Mouse (Mus musculus) urinary bladder, postnatal 36 days (tissue): ENCODE results near the gene Fam160a1.

Experiments
- DNase-seq, 2 experiments: peaks; one replicate each; pipeline ENCODE4 v3.0.0; 2022; ENCODE audit warnings: low spot score in 2 of 2, mixed read lengths in 1 of 2

Gene Fam160a1

DNA sequence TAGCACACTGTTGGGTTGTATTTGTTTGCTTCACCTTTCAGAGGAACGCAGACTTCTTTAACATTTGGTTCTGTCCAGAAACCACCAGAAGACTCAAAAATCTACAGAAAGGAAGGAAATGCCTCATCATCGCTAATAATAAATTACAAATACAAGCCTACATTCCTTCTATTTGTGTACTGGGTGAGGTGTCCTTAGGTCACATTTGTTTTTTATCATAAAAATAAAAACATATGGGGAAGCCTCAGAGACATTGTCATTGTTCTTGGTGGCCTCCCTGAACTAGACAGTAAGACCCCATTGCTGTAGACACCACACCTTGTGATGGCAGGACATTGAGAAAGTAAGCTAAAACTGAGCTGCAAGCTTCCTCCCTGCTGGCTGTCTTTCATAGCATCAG is at the start of gene Fam160a1:
Gene Fam160a1 (minus strand): TSS at position 101 of the 400 bp plus-strand sequence.
- no peak for DNase-seq

DNA sequence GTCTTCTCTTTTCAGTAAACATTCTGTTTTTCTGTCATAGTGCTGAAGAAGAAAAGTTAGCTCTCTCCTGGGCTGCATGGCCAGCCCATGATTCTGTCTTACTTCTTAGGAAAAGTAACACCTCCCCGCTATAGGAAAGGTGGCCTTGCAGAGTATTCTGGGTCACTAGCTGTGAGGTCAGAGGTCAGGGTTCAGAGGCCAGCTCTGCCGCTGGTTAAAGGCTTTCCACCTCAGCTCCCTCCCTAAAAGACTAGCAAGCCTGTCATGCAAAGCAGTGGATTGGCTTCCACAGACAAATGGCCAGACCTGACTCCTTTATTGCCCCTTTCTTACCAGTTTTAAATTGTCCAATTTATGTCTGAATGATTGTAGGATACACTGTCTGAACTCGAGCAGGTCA is 46.9 kb upstream of the Fam160a1 start:
- no peak for DNase-seq

DNA sequence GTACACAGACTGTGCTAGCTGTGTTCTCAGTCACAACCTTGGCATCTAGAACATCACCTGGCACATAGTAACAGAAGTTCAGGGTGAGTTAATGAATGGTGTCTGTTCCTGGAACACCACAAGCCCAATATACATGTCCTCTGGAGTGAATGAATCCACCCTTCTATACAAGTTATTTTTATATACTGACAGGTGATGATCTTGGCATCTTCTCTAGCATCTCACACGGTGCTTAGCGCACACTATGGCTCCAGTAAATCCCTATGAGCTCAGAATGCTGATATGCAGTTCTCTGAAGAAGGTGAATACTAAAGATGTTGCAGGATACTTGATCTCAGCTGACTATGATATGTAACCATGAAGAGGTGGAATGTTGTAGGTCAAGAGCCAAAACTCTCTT is 45.8 kb upstream of the Fam160a1 start:
- DNase-seq, result no peak

DNA sequence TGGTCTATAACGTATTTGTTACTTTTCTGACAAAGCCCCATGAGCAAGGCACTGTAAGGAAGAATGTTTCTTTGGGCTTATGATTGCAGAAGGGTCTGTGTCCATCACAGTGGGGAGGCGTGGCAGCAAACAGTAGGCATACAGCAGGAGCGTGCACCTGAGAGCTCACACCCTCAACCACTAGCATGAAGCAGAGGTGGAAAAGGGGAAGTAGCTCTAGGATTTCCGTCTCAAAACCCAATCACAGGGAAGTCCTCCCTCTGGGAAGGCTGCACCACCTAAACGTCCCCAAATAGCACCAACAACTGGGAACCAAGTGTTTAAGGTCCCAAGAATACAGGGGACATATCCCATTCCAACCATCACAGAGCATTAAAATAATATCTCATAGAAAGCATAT is 43.9 kb upstream of the Fam160a1 start:
- DNase-seq, result no peak

DNA sequence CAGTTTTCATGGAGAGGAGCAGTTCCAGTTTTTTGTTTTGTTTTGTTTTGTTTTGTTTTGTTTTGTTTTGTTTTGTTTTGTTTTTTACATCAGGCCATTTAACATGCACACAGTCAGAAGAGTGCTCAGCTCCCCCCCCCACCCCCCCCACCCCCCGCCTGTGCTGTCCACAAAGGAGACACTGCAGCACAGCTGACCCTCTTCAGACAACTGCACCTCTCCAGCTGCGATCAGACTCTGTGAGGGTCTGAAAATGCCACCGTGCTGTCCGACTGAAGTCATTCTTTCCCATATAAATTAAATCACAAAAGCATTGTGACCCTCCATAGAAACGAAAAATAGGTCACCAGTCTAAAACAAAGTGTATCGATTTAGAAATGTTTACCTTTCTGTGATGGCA is 42.2 kb upstream of the Fam160a1 start:
- no peak for DNase-seq

DNA sequence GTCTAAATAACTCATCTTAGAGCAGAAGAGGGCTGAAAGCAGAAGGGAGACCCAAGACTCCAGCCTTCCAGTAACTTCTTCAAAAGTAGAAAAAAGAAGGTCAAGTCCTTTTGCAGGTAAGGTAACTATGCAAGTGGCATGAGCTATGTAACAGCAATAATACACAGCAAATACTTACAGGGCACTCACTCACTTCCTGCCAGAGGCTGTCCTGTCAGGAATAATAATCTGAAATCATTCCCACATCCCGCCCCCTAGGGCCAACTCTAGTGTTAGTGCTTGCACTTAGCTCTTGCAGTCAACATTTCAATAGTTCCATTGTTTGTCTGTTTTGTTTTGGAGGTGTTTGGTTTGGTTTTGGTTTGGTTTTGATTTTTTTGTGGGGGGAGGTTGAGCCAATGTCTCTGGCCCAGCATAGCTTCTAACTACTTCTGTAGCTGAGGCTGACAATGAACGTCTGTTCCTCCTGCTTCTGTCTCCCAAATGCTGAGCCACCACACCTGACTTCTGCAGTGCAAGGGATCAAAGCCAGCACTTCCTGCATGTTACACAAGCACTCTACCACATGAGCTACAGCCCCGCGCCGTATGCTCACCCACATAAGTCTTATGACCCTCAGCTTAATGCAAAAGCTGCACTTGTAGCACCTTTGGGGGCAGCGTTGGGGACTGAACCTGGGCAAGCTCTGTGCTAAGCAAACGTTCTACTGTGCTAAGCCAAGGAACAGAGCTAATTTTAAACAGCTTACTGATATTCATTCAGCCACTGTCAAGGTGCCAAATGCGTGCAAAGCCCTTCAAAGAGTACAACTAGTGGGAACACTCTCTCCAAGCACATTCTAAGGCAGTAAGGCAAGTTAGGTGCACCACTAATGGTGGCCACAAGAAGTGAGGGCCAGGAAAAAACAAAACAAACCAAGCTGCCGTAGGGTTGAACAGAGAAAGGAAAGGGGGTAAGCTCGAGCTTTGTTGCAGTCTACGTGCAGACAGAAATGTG is 41.3 kb upstream of the Fam160a1 start:
- DNase-seq, result no peak

DNA sequence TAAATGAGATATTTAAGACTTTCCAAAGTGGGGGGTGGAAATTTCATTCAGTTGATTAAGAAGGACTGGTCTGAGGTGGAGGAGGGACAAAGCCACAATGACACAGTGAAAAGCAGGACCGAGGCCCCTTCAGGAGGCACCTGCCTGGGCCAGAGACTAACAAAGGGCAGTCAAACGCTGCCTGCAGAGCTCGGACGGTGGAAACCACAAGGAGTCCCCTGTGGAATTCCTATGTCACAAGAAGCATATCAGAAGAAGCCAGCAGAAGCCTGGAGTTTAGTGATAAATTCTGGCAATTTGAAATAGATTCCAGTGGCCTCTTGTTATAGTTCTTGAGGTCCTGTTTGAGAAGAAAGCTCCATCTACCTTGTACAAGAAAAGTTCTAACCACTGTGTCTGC is 40.0 kb upstream of the Fam160a1 start:
- DNase-seq, result no peak

DNA sequence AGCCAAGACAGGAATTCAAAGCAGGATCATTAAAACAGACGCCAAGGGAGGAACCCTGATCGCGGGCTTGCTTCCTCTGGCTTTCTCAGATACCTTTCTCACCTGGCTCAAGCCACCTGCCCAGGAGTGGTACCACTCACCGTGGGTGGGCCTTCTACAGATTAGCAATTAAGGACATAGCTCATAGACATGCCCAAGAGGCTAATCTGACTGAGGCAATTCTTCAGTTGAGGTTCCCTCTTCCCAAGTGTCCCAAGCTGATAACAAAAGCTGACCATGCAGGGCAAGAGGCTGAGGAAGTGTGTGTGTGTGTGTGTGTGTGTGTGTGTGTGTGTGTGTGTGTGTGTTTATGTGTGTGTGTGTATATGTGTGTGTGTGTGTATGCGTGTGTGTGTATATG is 38.9 kb upstream of the Fam160a1 start:
- no peak for DNase-seq

DNA sequence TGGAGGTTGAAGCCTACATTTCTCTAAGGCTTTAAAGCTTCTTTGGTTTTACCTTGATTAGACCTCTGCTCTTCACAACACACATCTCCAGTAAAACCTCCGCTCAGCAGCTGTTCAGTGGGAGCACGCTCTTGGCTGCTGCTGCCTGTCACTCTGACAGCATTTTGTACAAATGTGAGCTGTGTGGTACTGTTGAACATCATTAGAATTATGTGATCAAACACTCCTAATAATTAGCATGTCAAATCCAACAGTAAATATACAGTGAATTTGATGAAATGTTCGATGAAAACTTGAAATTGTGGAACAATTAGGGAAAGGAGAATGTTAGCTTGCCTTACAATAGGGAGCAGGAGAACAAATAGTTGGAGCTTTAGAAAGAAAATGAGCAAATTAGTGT is 38.0 kb upstream of the Fam160a1 start:
- no peak for DNase-seq

DNA sequence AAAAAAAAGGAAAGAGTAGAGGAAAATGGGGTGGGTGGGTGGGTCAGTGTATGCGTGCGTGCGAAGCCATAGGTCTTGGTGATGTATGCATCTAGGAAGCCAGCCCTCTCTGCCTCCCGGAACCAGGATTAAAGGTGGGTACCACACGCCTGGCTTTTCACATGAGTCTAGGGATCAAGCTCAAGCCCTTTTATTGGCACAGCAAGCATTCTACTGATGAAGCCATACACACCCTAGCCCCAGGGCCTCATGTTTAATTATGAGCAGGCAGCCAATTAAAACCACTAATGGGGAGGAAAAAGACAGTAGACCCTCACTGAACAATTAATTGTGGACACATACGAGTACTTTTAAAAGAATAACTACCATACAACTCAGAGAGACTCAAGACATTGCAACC is 37.1 kb upstream of the Fam160a1 start:
- DNase-seq, result no peak

DNA sequence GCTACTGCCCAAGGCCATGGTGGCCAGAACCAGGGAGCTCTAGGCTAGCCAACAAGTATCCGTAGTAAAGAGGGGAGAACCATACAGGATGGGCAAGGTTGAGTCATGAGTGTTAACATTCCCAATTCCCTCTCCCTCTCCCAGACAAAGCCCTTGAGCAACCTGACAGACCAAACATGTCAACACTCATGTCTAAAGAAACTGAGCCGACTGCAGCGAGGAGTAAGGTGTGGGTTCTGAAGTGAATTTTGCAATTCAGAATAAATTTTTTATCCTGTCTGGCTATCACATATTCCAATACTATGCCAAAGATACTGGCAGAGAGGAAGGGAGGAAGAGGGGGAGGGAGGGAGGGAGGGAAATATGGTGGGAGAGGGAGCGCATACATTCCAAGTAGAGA is 36.6 kb upstream of the Fam160a1 start:
- no peak for DNase-seq

DNA sequence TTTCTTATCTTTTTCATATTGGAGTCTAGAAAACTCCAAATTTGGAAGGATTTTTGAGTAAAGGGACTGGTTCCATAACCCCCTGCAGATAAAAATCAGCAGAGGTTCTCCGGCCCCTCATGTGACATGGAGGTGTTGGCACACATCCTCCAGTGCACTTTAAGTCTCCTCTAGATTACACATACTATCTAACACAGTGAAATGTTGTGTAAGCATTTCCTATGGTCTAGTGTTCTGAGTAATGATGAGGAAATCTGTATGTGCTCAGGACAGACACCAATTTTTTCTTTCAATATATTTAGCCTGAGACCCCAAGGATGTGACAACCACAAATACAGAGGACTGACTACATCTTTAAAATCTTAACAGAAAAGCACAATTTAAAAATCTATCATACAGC is 33.0 kb upstream of the Fam160a1 start:
- DNase-seq, result no peak

DNA sequence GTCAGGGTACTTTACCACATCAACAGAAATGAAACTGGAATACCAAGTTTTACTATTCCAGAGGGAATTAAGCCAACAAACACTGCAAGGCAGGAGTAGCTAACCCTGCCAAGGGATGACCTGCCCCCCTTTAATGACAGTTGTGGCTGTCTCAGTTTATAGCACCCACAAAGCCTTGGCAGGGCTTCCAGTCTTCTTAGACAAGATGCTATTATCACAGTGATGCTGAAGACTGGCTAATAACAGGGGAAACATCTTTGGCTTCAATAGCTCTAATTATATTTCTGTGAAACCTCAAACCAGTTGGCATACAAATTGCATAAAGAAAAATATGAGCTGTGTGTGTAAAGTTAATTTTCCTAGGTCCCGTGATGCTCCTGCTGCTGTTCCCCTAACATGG is 29.2 kb upstream of the Fam160a1 start:
- no peak for DNase-seq

DNA sequence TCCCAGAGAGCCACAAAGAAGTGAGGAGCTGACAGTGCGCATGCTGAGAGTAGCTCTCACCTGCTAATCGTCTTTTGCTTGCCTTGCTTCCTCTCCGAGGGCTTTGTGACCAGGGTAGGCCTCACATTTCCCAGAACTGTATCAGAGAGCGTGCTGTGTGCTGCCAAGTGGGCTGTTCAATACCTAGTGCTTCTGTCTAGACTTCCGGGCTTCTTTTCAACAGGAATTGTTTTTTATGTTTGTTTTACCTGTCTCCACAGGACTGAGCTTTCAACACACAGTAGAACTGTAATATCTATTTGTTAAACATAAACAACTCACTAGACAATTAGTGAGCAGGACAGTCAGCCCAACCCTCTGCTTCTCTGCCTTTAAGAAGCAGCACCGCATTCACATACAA is 28.2 kb upstream of the Fam160a1 start:
- no peak for DNase-seq

DNA sequence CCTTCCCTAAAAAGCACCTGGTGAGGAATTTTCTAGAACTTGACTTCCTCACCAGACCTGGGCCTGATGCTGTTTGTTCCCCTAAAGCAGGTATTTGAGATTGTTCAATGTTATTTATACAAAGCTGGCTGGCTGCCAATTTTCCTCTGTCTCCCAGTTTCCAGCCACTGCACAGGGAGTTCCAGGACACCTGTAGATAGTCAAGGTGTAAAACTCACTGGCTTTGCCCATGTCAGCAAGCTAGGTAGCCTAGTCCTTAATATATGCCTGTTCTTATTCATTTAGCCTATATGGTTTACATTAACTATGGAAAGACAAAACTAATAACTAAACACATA is 25.8 kb upstream of the Fam160a1 start:
- no peak for DNase-seq

DNA sequence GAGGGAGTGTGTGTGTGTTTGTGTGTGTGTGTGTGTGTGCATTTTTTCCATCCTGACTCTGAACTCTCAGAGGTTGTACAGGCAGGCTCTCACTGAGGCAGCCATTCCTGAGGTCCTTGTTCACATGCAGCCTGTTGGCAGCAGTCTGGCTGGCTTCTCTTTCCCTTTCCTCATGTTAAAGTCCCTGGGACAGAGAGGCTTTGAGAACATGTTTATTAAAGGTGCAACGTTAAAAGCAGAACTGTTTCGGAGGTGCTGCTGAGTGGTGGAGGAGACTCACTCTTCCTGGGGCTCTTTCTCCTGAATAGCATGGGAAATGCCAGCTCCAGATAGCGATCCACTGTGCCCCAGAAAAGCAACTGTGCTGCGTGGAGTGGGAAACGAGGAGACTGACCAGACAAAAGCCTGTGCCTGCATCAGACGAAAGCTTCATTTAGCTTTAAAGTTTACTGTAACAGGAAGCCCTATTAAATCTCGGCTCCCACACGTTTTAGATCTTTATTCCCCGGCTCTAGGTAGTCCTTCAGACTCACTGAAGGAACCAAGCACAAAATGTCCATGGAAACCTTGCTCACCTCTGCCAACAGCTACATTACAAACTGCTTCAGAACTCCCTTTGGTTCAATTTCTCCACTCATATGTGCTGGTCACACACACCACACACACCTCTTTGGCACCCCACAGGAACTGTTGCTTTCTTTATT is 25.2 kb upstream of the Fam160a1 start:
- no peak for DNase-seq

DNA sequence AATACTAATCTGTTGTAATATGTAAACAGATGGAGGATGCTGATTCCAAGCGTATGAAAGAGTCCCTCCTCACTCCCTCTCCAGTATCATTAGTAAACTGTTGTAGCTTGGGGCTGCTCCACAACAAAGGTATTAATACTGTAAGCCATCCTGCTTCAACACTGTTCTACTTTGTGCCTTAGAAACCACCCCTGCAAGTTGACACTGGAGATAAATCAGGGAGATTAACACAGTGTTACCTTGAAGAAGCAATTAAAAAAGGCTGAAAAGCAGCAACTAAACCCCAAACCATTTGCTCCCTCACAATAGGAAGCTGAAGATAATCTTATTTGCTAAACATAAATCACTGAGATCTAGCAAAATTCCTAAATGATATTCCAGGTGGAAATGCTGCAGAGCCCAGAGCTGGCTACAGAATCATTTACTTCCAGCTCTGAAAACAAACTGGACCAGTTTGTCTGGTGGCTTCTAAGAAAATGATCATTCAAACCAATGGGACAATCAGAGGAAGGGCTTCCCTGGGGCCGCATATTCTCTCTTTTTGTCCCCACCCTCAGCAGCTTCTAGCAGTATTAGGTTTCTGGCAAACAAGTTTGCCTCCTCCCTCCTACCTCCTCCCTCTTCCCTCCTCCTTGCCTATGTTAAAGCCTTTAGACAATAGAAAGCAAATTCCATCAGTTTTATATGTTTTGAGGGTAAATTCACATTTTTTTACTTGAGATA is 24.5 kb upstream of the Fam160a1 start:
- DNase-seq, result no peak

DNA sequence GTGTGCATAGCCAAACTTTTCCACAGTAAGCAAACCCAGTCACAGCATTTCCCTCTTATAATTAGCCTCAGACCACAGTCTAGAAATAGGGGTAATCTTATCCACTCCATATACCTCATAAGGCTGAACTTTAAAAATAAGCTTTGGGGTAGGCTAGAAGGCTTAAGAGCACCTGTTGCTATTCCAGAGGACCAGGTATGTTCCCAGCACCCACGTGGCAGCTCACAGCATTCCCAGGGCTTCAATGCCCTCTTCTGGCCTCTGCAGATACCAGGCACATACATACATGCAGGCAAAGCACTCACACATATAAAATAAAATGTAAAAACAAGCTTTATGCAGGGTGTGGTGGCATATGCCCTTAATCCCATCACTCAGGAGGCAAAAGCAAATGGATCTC is 16.5 kb upstream of the Fam160a1 start:
- no peak for DNase-seq

DNA sequence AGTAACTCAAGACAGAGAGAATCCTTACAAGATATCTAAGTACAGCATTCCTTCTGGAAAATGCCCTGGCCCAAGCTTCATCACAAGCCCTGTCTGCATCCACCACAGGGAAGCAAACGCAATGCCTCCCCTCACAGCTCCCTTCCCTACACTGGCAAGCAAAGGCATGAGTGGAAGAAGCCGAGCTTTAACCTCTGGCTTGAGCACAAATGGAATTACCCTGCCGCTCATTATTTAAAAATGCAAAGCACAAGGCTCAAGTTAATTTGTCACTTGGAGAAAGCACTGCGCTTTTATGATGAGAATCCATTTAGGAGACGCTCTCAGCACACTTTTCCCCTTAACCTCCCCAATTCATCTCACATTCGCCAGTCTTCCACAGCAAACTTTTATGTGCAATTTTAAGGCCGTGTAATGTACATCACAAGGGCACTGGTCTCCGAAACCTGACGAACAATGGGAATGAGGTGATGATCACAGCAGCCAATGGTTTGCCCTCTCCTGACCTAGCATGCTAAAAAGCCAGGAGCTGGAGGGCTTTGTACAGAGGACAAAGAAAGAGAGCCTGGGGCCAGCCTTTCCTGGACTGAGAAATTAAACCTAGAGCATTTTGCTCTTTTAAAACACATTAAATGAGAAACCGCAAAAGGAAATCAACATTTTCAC is 15.5 kb upstream of the Fam160a1 start:
- no peak for DNase-seq

DNA sequence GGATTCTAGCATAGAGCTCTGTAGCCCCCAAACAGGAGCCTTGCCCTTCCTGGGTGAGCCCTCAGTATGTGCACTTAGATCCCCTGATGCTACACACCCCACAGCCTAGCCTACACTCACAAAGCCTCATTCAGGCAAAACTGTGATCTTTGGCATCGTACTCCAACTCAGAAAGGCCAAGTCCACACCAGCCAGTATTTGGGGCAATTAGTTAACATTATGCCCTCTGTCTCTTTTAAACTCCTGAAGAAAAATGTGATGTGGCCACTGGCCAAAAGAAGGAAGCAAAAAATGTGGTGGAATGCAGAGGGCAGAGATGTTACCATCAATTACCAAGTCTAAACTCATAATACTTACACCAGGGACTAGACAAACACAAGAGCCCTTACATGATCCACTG is 14.7 kb upstream of the Fam160a1 start:
- DNase-seq, result no peak

DNA sequence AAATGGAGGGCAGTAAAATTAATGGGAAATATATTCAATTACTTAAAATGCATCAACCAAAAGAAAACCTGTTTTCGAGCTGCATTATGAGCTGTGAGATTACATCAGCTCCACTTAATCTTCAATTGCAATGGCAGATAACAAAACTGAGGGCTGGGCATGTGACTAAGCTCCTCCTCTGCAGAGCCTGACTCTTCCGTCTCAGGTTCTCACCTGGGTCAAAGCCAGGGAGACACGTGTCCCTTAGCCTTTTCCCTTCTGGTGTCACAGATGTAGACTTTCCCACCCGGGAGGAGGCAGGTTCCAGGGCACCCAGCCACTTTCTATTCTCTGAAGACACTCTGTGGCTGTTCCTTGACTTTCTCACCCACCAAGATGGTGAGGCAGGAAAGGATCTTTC is 12.0 kb upstream of the Fam160a1 start:
- DNase-seq, result peak in 1 of 2 experiments; percentile 27

DNA sequence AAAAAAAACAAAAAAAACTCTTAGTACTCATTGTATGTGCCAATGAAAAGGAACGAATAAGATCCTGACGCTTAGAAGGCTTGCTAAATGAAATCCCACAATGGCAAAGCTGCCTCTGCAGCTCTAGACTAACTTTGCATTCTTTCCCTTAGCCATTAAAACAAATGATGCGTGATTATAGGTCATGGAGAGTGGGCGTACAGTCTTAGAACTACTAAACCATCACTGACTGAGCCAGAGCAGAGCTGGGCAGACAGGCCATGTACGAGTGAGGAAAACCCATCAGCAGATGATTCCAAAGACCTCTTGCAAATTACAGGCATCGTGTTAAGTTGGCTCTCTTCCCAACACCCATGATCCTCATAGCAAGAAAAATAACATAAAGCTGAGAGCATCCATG is 10.7 kb upstream of the Fam160a1 start:
- no peak for DNase-seq
